Mouse (Mus musculus) neural tube, embryonic 15.5 days (tissue): ENCODE data around the gene Pkm. TPM values are rescaled to one million over a fixed set of nuclear protein-coding genes. Genes with fewer than 3 reads are reported as not detected.

Source experiments
- ATAC-seq: fragments of 200-750 bp; cut with Nextera tagmentation; 2 replicates; pipeline ENCODE4 v1.8.0; 2017; ENCODE audit warnings: mild to moderate bottlenecking, moderate TSS enrichment, moderate library complexity; ENCODE audit not compliant: low FRiP score
- H3K27ac ChIP-seq: fragments of 300-500 bp; sonication (generic); replicated peaks from 2 replicates; pipeline ENCODE4 v1.5.1; 2015; ENCODE audit warnings: mild to moderate bottlenecking, inconsistent platforms
- H3K27me3 ChIP-seq: fragments of 300-500 bp; sonication (generic); replicated peaks from 2 replicates; pipeline ENCODE4 v1.6.1; 2015; ENCODE audit warnings: inconsistent platforms
- H3K36me3 ChIP-seq: fragments of 300-500 bp; sonication (generic); 2 replicates; pipeline ENCODE4 v1.6.1; 2015; ENCODE audit warnings: inconsistent platforms
- H3K4me1 ChIP-seq: fragments of 300-500 bp; sonication (generic); 2 replicates; pipeline ENCODE4 v1.6.1; 2015; ENCODE audit warnings: inconsistent platforms
- H3K4me2 ChIP-seq: fragments of 300-500 bp; sonication (generic); 2 replicates; pipeline ENCODE4 v1.6.1; 2015; ENCODE audit warnings: inconsistent platforms, mild to moderate bottlenecking, moderate library complexity
- H3K4me3 ChIP-seq: fragments of 300-500 bp; sonication (generic); replicated peaks from 2 replicates; pipeline ENCODE4 v1.5.1; 2015; ENCODE audit warnings: mild to moderate bottlenecking, inconsistent platforms
- H3K9ac ChIP-seq: fragments of 300-500 bp; sonication (generic); replicated peaks from 2 replicates; pipeline ENCODE4 v1.6.1; 2015; ENCODE audit warnings: mild to moderate bottlenecking, inconsistent platforms
- H3K9me3 ChIP-seq: fragments of 300-500 bp; sonication (generic); replicated peaks from 2 replicates; pipeline ENCODE4 v1.6.1; 2016; ENCODE audit warnings: inconsistent platforms
- WGBS: fragments of 180-500 bp; shearing (Covaris S2); methylation state at CpG from one replicate; pipeline ENCODE4 v1.1.7; 2015; ENCODE audit warnings: mixed read lengths; 5-methylcytosine and 5-hydroxymethylcytosine counted together
- polyA plus RNA-seq: library from polyadenylated mRNA; unstranded; fragments of >200 nt; fragmentation: Nextera tagmentation; extraction: Ambion mirVana; gene quantifications from 2 replicates; pipeline ENCODE4 v1.2.1, GENCODE M21; 2015

The Pkm gene
- 997 and 1,089 TPM in 2 replicates for polyA plus RNA-seq

DNA sequence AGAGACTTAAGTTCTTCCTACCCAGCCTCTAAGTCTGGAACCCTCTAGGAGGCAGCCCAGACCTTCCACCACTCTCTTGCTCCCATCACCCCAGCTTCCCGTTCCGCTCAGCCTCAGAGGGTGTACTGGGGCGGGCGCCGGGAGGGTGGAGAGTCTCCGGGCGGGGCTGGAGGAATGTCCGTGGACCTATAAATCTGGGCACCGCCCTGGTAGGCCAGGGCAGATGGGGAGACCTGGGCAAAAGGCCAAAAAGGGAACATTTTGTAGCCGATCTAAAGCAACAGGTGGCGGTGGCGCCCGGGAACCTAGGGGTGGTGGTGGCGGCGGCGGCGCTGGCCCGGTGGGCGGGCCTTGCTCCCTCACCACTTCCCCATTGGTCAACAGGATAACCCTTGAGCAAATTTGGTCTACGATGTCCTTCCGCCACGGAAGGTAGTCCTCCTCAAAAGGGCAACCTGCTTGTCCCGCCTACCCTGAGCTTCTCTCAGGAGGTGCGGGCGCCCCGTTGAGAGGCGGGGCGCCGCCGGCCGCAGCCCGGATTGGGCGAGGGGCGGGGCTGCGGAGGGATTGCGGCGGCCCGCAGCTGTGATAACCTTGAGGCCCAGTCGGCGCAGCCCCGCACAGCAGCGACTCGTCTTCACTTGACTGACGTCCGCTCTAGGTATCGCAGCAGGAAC, at the start of gene Pkm:
Gene Pkm (plus strand): TSS at position 411 of the 677 bp plus-strand sequence.
- WGBS: 2% methylated on average over 46 of the region's 46 CpGs
- Histone ChIP-seq H3K36me3 (0 out of 2 replicates have a peak, but pooled peaks cover 4% of the 10 kb centered on the region), H3K4me1 (peaks cover 40% of the 10 kb centered on the region), H3K27me3 (no peaks in the 10 kb centered on the region), H3K9me3 (no peaks in the 10 kb centered on the region), H3K27ac (peak within 1 kb of the TSS; percentile 99), H3K4me3 (peak within 1 kb of the TSS; percentile 93), H3K9ac (peak within 1 kb of the TSS; percentile 95), H3K4me2 (peak within 1 kb of the TSS; percentile 71)
- peak; percentile 92 for ATAC-seq

DNA sequence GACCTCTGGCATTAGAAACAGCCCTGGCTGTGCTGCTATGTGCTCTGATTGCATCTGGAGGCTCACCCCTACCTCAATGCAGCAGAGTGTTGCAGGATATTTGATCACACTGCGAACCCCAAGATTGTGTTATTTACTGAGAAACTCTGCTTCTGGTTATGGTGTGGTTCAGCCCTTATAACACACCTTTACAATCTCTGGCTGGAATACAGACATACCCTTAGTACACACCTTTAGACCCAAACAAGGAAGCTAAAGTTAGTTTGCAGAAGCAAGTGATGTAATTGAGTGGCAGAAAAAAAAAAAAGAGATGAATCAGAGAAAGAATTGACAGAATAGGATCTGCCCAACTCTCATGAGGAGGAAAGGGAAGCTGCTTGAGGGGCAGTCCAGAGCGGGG, 45.2 kb upstream of the Pkm start:
- Histone ChIP-seq H3K27me3 (no peaks in the 10 kb centered on the region), H3K36me3 (0 out of 2 replicates have a peak, but pooled peaks cover 7% of the 10 kb centered on the region), H3K27ac (no peak overlapping the region), H3K9me3 (no peaks in the 10 kb centered on the region), H3K4me1 (no peaks in the 10 kb centered on the region), H3K9ac (no peak overlapping the region), H3K4me2 (no peak overlapping the region), H3K4me3 (no peak overlapping the region)
- WGBS: 90% methylated on average over 2 of the region's 2 CpGs
- no peak for ATAC-seq

DNA sequence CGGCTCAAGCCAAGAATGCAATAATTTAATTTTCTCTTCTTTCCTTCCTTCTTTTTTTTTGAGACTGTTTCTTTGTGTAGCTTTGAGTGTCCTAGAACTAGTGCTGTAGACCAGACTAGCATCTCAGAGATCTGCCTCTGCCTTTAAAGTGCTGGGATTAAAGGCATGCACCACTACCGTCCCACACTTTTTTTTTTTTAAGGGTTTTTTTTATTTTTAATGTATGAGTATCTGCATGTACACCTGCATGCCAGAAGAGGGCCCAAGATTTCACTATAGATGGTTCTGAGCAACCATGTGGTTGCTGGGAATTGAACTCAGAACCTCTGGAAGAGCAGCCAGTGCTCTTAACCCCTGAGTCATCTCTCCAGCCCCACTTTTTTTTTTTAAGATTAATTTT, 40.4 kb upstream of the Pkm start:
- Histone ChIP-seq H3K27ac (no peak overlapping the region), H3K4me1 (peaks cover 30% of the 10 kb centered on the region), H3K36me3 (no peaks in the 10 kb centered on the region), H3K9me3 (no peaks in the 10 kb centered on the region), H3K4me2 (no peak overlapping the region), H3K4me3 (no peak overlapping the region), H3K27me3 (no peaks in the 10 kb centered on the region), H3K9ac (no peak overlapping the region)
- 93% methylated on average over 2 of the region's 2 CpGs for WGBS
- no peak for ATAC-seq

DNA sequence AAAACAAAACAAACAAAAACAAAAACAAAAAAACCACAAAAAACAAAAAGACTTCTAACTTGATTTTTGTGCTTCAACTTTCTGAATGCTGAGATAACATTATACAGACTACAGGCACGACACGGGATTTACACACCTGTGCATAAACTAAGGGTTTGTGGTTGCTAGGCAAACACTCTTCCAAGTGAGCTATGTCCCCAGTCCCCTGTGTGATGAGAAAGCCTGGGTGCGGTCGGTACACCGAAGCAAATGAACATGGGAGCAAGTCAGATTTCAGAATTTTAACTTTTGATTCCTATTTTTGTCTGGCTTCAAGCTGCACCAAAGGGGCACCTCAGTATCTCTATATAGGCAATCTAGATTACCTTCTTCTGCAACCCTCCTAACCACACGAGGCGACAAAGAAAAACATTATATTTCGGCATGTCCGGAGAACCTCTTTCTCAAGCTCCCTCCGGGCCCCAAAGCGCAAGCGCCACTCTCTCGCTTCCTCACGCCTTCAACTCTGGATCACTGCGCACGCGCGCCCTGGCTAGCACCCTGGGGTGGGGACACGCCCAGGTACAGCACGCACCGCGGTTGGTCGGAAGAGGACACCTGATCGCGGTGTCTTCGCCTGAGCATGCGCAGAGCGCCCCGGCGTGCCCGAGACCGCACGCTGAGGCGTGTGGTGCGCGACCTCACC, 39.4 kb upstream of the Pkm start, which contains the start of gene Parp6:
Gene Parp6 (plus strand): TSS at position 663 of the 685 bp plus-strand sequence.
- under 1% methylated on average over 36 of the region's 36 CpGs for WGBS
- peak; percentile 98 for ATAC-seq
- Histone ChIP-seq H3K36me3 (no peaks in the 10 kb centered on the region), H3K4me2 (peak within 1 kb of the TSS; percentile 70), H3K27ac (peak within 1 kb of the TSS; percentile 91), H3K9ac (peak within 1 kb of the TSS; percentile 88), H3K4me1 (peaks cover 30% of the 10 kb centered on the region), H3K27me3 (no peaks in the 10 kb centered on the region), H3K9me3 (no peaks in the 10 kb centered on the region), H3K4me3 (peak within 1 kb of the TSS; percentile 88)

DNA sequence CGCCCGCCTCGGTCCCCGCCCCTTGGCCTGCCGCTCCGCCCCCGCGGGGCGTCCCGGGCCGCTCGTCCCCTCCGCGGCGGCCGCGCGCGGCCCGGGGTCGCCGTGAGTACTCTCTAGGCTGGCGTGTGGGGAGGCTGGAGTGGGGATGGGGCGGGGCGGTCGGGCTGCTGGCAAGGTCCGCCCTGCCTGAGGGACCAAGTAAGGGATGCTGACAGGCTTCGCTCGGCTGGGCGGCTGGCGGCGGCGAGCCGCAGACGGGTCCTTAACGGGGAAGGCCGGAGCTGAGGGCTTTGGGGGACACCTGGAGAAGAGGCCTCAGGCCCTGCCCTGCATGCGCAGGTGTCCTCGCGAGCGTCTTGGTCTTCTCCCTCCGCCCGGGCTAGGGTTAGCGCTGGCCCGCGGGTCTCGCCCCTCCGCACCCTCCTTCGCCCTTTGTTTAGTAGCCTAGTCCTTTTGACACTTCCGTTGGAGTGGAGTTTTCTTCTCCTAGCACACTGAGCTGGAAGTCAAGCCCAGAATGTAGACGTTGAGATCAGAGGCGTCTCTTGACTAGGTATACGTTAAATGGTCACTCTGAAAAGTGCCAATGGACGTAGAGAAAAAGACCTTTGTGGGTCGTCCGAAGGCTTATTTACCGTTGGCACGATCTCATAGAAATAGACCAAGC, 38.7 kb upstream of the Pkm start:
- Histone ChIP-seq H3K27me3 (no peaks in the 10 kb centered on the region), H3K4me1 (peaks cover 30% of the 10 kb centered on the region), H3K27ac (peak overlapping the region; percentile 91), H3K4me2 (peak overlapping the region; percentile 70), H3K36me3 (peaks cover 4% of the 10 kb centered on the region), H3K4me3 (peak overlapping the region; percentile 88), H3K9ac (peak overlapping the region; percentile 88), H3K9me3 (no peaks in the 10 kb centered on the region)
- ATAC-seq: peak; percentile 66; the same call in 1 of the 2 replicates
- under 1% methylated on average over 55 of the region's 58 CpGs for WGBS

DNA sequence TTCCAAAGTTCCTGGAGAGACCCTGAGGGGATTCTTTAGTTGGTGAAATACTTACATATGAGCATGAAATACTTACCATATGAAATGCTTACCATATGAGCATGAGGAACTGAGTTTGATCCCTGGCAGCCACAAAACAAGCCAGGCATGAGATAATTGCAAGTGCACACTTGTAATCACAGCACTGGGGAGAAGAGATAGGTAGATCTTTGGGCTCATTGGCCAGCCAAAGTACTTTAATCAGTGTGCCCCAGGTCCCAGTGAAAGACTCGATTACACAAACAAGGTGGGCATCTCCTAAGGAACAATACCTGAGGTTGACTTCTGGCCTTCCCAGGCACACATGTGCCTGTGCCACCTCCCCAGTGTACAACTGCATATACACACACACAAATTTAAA, 17.8 kb upstream of the Pkm start:
- Histone ChIP-seq H3K36me3 (peaks cover 75% of the 10 kb centered on the region), H3K4me2 (no peak overlapping the region), H3K27ac (no peak overlapping the region), H3K4me1 (no peaks in the 10 kb centered on the region), H3K9me3 (no peaks in the 10 kb centered on the region), H3K4me3 (no peak overlapping the region), H3K9ac (no peak overlapping the region), H3K27me3 (no peaks in the 10 kb centered on the region)
- WGBS: 97% methylated on average over 1 of the region's 1 CpGs
- no peak for ATAC-seq

DNA sequence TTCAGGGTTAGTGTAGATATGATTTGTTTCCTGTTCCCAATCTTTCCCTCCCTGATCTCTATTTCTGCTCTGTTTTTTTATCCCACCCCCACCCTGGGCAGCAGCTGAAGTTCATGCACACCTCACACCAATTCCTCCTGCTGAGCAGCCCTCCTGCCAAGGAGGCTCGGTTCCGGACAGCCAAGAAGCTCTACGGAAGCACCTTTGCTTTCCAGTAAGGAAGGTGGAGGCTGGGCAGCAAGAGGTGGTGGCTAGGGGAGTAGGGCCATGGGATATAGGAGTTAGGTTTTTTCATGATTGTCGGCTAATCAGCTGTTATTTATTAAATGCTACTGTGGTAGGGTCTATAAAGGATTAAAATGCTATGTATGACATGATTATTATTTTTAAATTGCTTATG, 16.2 kb upstream of the Pkm start:
- H3K27ac ChIP-seq: no peak overlapping the region
- H3K4me2 ChIP-seq: no peak overlapping the region
- ATAC-seq: no peak
- 93% methylated on average over 4 of the region's 4 CpGs for WGBS
- H3K36me3 ChIP-seq: peaks cover 63% of the 10 kb centered on the region
- H3K4me1 ChIP-seq: no peaks in the 10 kb centered on the region
- no peak overlapping the region for H3K9ac ChIP-seq
- no peak overlapping the region for H3K4me3 ChIP-seq
- H3K9me3 ChIP-seq: no peaks in the 10 kb centered on the region
- no peaks in the 10 kb centered on the region for H3K27me3 ChIP-seq

DNA sequence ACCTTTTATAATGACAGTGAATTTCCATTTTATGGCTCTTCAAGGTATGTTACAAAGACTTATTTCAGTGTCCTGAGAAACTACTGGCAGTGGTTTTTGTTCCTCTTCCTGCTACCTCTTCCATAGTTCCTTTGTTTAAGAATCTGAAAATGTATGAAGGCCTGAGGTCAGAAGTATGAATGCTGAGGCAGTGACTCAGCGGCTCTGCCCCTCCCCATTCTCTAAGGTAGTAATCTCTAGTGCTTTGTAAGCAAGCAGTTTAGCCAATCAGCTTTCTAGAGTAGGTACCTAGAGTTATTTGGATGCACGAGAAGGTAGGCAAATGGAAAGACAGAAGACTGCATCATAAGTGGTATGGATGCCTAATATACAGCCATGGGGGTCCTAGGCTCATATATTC, 14.8 kb upstream of the Pkm start:
- peaks cover 58% of the 10 kb centered on the region for H3K36me3 ChIP-seq

DNA sequence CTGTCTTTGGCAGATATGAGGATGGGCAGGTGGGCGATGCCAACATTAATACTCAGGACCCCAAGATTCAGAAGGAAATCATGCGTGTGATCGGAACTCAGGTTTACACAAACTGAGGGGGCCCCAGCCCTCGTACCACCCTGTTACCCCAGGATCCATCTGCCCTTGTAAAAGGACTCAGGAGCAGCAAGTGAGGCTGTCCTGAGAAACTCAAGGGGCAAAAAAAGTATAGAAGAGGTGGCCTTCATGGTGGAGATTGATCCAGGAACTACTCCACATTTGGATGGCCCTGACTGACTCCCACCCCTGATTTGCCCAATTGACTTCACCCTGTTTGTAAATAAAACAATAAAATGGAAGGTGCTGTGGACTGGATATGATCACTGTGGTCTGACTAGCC, 6.3 kb upstream of the Pkm start:
- H3K4me2 ChIP-seq: no peak overlapping the region
- WGBS: 95% methylated on average over 4 of the region's 4 CpGs
- no peaks in the 10 kb centered on the region for H3K27me3 ChIP-seq
- H3K4me3 ChIP-seq: no peak overlapping the region
- H3K27ac ChIP-seq: no peak overlapping the region
- no peaks in the 10 kb centered on the region for H3K4me1 ChIP-seq
- ATAC-seq: no peak
- no peak overlapping the region for H3K9ac ChIP-seq
- peaks cover 50% of the 10 kb centered on the region for H3K36me3 ChIP-seq
- H3K9me3 ChIP-seq: no peaks in the 10 kb centered on the region

More for the DNA sequence above, 14.8 kb upstream of the Pkm start:
- Histone ChIP-seq H3K27ac (no peak overlapping the region), H3K4me3 (no peak overlapping the region), H3K9ac (no peak overlapping the region), H3K27me3 (no peaks in the 10 kb centered on the region), H3K9me3 (no peaks in the 10 kb centered on the region), H3K4me1 (no peaks in the 10 kb centered on the region), H3K4me2 (no peak overlapping the region)
- ATAC-seq: no peak
- 77% methylated on average over 2 of the region's 2 CpGs for WGBS

DNA sequence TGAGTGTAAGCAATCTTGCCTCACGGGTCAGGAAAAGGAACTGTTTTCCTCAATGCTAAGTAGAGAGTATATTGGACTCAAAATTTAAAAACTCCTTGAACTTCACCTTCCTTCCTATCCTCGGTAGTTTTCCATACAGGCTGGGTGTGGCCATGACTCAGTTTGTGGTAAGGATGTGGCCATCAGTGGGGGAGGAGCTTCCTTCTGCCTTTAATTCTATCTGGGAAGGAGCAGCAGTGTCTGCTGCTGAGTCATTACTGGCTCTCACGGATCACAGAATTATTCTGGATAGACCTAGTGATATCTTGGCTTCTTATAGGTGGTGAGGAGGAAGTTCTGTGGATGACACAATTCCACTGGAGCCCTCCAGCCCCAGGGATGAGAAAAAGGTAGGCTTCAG, 2.8 kb upstream of the Pkm start:
- H3K27me3 ChIP-seq: no peaks in the 10 kb centered on the region
- no peak overlapping the region for H3K9ac ChIP-seq
- H3K4me1 ChIP-seq: peaks cover 12% of the 10 kb centered on the region
- H3K4me2 ChIP-seq: no peak overlapping the region
- ATAC-seq: no peak
- H3K9me3 ChIP-seq: no peaks in the 10 kb centered on the region
- 41% methylated on average over 3 of the region's 3 CpGs for WGBS
- peaks cover 30% of the 10 kb centered on the region for H3K36me3 ChIP-seq
- H3K27ac ChIP-seq: no peak overlapping the region
- H3K4me3 ChIP-seq: no peak overlapping the region

DNA sequence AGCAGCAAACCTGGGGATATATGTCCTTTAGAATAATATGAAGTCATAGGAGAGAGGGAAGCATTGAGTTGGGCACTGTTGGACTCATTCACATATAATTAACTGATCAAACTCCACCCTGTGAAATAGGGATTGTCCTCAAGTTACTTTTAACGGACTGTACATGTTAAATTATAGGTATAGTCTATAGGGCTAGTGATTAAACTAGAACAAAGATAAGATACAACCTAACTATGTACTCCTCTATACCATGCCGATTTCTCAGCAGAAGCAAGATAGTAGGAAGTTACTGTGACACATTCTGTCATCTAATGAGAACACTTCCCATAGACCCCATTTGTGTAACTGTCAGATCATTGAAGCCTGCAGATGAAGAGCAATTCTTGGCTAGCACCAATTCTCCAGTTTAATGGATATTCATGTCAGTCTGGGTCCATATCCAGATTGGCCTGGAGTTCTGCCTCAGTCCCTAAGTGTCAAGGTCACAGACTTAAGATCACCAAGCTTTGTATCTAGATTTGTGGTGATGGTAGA, 1.7 kb upstream of the Pkm start:
- Histone ChIP-seq H3K27ac (no peak overlapping the region), H3K4me1 (peaks cover 24% of the 10 kb centered on the region), H3K4me3 (no peak overlapping the region), H3K9me3 (no peaks in the 10 kb centered on the region), H3K9ac (no peak overlapping the region), H3K36me3 (peaks cover 19% of the 10 kb centered on the region), H3K27me3 (no peaks in the 10 kb centered on the region), H3K4me2 (no peak overlapping the region)
- 90% methylated on average over 2 of the region's 2 CpGs for WGBS
- no peak for ATAC-seq
